Mouse (Mus musculus) embryo, embryonic 10.5 days (tissue): Measurements from ENCODE around the gene Gsk3a.

ENCODE experiments used
- DNase-seq: peaks from one replicate; pipeline ENCODE4 v3.0.0-alpha.2; 2015; ENCODE audit warnings: low spot score

Gene Gsk3a

DNA sequence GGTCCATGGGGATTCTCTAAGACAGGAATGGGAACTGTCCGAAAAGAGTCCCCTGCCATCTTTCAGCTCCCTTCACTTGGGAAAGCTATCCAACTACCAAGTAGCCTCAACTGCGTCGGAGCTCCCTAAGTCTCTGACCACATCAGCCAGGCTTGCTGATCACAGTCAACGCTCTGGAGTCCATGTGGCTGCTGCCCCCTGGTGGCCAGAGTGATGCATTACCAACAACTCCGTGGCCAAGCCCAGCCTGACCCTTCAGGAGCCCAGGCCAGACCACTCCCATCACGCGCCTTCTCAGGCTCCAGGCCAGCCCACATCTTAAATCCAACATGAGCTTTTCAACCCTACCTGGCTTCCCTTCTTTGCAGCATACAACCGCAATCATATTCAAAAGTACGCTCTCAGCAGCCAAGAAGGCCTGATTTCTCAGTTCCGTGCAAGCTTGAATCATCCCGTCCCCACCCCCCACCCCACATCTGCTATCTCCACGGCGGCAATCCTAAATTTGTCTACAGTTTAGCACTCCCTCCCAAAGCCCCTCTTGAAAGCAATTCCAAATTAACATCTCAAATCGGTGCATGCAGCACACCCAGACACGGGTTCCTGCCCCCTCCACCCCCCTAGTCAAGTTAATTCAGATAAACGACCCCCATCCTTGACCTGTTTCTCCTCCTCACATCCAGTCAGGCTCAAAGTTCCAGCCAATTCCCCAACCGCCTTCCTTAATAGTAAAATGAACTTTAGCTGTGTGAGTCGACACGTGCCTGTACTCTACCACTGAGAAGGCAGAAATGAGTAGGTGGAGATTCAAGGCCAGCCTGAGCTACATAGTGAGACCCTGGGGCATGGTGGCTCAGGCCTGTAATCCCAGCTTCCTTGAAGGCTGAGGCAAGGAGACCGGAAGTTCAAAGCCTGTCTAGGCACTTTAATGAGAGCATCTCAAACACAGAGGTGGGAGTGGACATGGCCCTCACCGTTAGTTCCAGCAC, 49.7 kb downstream of the Gsk3a start:
- peak; percentile 97 for DNase-seq

- no peak for DNase-seq
These were observed 53.6 kb downstream of the Gsk3a start for GRCm38 (mm10) chr7:25184091-25184490.

- DNase-seq, result peak; percentile 25
These were observed 55.8 kb downstream of the Gsk3a start for GRCm38 (mm10) chr7:25181814-25182213.

DNA sequence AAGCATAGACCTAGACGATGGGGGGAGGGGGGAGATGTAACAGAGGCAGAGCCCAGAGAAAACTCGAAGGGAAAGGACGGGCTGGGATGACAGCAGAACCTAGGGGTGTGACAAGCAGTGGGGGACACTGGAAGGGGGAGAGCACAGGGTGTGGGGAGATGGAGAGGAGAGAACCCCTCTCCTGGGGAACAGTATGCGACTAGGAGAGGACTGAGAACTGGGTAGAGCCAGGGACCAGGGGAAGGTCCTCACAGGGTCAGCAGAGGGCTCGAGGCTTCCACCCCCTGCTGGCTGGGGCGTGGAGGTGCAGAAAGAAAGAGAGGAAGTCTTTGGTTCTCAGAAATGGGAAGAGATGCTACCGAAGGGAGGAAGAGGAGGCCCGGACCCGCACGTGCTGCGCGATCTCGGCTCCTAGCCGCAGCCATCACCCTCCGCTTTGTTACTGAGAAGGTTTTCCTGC, 56.3 kb downstream of the Gsk3a start:
- peak; percentile 84 for DNase-seq

DNA sequence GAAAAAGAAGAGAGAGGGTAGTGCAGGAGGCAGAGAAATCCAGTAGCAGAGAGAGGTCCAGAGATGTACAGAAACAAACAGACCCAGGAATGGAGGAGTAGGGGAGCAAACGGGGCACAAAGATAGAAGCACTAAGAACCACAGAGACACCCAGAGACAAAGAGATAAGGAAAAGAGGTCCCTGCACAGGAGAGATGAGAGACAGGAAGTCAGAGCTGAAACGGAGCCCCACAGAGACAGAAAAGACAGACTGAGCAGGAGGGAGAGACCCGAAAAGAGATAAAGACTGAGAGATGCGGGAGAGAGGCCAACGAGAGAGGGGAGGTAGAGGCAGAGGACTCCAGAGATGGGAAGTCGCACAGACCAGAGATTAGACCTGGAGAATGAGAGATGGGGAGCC, 57.1 kb downstream of the Gsk3a start:
- no peak for DNase-seq

- DNase-seq, result peak; percentile 90
These were observed 58.0 kb downstream of the Gsk3a start, which contains the start of gene Pou2f2 for GRCm38 (mm10) chr7:25179606-25180161. Pou2f2 (minus strand) TSS chr7:25179726.

DNA sequence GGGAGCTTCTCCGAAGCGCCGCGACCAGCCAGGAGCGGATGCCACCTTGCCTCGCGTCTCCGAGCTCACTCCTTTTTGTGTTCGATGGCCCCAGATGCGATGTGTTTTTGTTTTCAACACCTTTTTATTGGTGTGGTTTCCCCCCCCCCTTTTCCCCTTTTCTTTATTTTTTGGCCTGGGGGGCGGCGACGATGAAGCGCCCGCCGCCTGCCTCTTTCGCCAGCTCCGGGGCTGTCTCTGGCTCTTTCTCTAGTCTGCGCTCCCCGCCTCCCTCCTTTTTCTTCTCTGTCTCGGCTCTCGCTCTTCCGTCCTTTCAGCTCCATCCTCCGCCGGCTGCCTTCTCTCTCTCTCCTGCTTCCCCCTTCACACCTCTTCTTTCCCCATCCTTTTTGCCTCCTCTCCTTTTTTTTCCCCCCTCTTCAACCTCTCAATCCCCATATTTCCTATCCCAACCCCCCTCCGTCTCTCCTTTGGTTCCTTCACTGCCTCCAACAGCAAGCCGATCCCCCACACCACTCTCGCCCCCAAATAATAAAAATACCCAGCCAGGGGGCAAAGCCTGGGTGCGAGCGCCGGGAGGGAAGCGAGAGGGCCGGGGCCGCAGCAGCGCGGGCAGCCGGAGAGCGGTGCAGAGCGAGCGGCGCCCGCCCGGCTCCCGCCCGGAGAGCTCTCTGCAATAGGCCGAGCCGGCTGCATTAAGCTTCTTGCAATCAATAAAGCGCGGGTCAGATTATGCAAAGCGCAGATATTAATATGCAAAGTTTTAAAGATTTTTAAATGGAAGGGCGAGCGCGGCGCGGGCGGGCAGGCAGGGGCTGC, 58.7 kb downstream of the Gsk3a start:
- peak; percentile 59 for DNase-seq

GRCm38 (mm10) chr7:25178317-25178716, 59.3 kb downstream of the Gsk3a start:
- no peak for DNase-seq
